Mouse (Mus musculus) B cell, adult 62 days (primary cell): Measurements from ENCODE around the gene Vav2. TPM values are rescaled to one million over a fixed set of nuclear protein-coding genes. Genes with fewer than 3 reads are reported as not detected.

Experiments used
- total RNA-seq: library from RNA; stranded (reverse); gene quantifications from 4 replicates; pipeline ENCODE4 v1.2.4, GENCODE M21; 2023

Gene Vav2
- 160 to 178 TPM (median 166 TPM) in 4 replicates for total RNA-seq

DNA sequence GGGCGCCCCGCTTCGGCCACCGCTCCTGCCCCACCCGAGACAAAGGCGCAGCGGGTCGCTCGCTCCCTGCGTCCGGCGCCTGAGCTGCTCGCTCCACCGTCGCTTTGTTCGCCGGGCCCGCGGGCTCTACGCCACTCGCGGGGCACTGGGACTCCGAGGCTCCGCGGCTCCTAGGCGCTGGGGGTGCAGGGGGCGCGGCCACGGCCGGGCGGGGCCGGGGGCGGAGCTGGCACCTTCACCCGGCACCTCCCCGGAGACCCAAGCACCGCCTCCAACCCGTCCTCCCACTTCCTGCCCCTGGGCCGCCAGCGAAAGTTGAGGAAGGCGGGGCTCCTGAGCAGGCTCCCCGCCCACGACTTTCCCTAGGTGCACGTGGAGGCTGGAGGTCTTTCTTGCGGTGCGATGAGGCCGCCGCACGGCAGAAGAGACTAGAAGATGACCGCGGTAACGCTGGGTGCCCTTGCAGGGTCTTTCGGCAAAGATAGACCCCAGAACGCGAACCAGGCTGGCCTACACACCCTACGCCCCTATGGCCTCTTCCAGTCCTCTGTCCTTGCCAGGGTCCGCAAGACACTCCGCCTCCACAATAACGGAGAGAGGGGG lies at the start of gene Vav2:
Gene Vav2, minus strand, starts transcription at position 179 of the 603 bp plus-strand sequence.

DNA sequence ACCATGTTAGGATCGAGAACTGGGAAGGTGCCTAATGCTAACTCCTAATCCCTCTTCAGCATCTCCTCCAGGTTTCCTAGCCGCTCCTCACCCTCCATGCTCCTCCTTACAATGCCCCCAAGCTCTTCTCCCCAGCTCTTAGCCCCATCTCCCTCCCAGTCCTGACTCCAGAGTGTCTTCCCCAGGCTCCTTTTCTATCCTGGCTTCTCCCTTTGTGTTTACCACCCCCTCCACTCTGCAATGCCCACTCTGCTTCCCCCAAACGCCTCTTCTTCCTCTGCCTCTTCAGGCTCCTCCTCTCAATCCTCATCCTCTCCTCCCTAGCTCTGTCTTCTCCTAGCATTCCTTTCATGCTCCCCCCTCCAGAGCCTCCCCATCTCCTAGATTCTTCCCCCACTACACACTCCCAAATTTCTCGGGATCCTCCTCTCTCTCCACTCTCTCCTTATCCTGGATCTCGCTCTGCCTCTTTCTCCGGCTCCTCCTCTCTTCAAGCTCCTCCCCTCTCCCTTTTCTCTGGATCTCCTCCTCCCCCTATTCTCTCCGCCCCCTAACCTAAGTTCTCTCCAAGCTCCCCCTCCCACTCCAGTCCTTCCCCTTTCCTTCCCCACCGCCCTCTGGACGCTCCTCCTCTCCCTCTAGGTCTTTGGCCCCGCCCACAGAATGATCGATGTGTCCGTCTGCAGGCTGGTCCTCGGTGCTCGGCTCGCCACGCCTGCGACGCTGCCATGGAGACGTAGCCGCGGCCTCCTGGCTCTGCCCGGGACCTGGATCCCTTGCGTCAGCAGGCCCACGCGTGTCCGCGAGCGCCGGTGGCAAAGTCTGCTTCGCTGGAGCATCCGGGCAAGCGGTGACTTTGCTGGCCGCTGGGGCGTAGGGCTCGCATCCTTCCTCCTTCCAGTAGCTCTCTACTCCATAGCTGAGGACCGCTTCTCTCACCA lies 15.2 kb upstream of the Vav2 start, which contains the start of gene Brd3os:
Gene Brd3os, plus strand, starts transcription at position 558 of the 941 bp plus-strand sequence.

DNA sequence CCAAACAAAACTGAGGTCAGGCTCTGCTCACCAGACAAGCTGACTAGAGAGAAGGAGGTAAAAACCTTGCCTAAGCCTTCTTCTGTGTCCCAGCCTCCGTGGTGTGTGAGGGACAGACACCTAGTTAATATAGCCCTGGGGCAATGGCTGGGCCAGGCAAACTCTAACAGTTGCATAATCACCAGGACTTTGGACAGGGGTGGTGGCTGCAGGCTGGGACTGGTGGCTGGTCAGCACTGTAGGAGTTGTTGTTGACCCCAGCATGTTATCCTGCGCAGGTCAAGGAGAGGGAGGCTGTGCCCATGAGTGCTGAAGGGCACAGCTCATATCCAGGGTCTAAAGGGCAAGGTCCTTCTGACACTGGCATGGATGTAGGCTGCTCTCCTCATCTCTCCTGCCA lies 178.6 kb downstream of the Vav2 start, which contains the start of gene Sardh:
Gene Sardh, minus strand, starts transcription at position 127 of the 400 bp plus-strand sequence.

Other genes starting within 250 kb of the Vav2 start
- gene Sardh, start 178.7 kb downstream of the Vav2 start, total RNA-seq: not detected in 4 replicates
- 1.3 TPM in 1 of 4 replicates, not detected in the others for gene Brd3os, start 15.3 kb upstream of the Vav2 start, total RNA-seq
- 40.6 to 45.5 TPM (median 43.9 TPM) in 4 replicates for gene Brd3, start 80.6 kb upstream of the Vav2 start, total RNA-seq
- gene Wdr5, start 88.1 kb upstream of the Vav2 start, total RNA-seq: 37.8 to 44.9 TPM (median 40.7 TPM) in 4 replicates
- gene Rxra, start 249.4 kb upstream of the Vav2 start, total RNA-seq: 2.0 to 3.2 TPM (median 2.2 TPM) in 4 replicates